Mouse (Mus musculus) lung, adult 18-20 months (tissue): ENCODE measurements around the gene Pitx1.

ENCODE experiments used
- DNase-seq, 2 experiments: peaks; one replicate each; pipeline ENCODE4 v3.0.0; 2022; ENCODE audit warnings: mixed read lengths in 2 of 2

Pitx1 gene

DNA sequence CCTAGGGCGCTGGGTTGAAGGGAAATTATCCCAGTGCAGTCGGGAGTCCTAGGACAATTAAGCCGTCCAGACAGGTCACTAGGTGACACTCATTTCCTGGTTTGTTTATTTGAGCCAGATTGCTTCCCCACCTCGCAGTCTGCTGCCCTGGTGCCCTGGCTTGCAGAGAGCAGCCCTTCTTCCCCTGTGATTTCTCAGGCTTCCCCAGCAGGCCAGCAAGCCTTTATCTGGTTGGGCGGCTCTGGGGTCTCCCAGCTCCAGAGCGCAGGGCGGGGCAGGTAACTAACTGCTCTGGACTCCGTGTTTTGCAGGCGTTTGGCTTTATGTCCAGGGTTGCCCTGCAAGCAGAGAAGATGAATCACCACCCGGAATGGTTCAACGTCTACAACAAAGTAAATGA is 60.9 kb downstream of the Pitx1 start:
- DNase-seq: no peak
